Mouse (Mus musculus) testis, adult 2 months (tissue): Measurements from ENCODE around the gene Prickle1.

Source experiments
- CTCF ChIP-seq: fragments of 200-500 bp; IDR thresholded peaks from 2 replicates; pipeline ENCODE4 v1.5.1; 2012; ENCODE audit warnings: low read depth, mild to moderate bottlenecking, inconsistent platforms, low read length, moderate library complexity; ENCODE audit not compliant: control insufficient read depth, insufficient read depth, insufficient replicate concordance
- POLR2A ChIP-seq: fragments of 200-500 bp; IDR thresholded peaks from 2 replicates; pipeline ENCODE4 v1.6.1; 2012; ENCODE audit warnings: low read depth, mild to moderate bottlenecking, inconsistent platforms, low read length, moderate library complexity; ENCODE audit not compliant: control insufficient read depth

DNA sequence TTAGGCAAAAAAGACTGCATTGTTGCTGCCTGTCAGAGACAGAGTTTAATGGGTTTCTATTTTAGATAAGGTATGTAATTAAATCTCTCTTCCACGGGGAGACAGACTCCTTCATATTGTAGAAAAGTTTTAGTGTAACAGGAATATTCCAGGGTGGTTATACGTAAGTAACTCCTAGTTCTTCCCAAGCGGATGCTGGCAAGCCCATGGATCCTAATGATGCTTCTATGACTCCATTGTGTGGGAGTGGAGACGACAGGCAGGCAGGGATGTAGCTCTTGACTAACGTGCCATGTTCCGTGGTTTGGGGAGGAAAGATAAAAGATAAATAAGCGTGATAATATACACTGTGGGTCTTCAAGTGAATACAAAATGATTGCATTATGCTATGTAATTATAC lies 41.3 kb upstream of the Prickle1 start:
- TF ChIP-seq POLR2A (no peak), CTCF (no peak)
